Mouse (Mus musculus): ENCODE data around the gene Elane. TPM values are rescaled to one million over a fixed set of nuclear protein-coding genes. Genes with fewer than 3 reads are reported as not detected.

Gene Elane
- total RNA-seq, 2 experiments from 2014 or later, result not detected

DNA sequence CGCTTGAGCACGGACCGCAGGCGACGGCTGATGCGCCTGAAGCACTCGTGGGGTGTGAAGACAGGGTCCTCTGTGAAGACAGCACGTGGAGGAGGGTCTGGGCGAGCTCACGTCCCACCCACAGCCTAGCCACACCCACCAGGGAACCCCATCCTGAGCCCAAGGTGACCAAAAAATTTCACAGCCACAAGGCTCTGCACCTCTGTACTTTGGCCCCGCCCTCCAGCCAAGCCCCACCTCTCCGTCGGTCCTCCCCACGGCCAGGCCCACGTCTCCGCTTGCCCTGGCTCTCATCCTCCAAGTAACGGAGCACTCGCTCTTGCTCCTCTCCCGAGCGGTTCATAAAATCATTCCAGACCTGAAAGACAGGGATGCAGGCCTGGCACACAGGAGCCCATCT lies 26.4 kb downstream of the Elane start:
- no peak for DNase-seq
- intact Hi-C loops (cut with DNase I), result no loop called here

- intact Hi-C loops (cut with DNase I), result no loop called here
- peak; percentile 66 for DNase-seq
Observed at GRCm38 (mm10) chr10:79914131-79914947, 28.3 kb downstream of the Elane start.

DNA sequence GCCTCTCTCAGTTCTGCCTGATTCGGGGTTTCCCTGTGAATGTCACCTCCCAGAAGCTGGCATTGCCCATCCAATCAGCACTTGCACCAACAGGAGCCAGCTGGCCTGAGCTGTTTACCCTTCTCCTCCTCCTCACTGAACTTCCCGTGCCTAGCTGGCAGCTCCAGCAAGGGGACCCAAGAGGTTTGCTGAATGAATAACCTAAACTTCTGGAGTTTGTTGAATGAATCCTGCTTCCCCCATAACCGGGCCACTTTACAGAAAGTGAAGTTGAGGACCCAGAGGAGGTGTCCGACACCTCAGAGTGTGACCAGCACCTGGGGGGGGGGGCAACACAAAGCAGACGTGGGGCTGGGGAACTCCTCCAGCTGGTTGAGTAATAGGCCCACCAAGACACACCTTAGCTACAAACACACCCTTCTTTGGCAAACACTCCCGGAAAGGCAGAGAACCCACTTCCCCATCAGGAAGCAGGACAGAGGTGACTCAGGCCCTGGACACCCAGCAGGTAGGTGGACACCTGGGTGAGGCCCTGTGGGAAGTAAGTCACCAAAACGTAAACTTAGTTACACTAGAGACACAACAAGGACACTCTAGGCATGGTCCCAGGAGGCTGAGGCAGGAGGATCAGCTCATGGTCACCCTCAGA lies 29.0 kb downstream of the Elane start:
- intact Hi-C loops (cut with DNase I), result no loop called here
- DNase-seq, result no peak

GRCm38 (mm10) chr10:79916081-79916480 lies 30.0 kb downstream of the Elane start:
- intact Hi-C loops (cut with DNase I), result no loop called here
- DNase-seq, result no peak

GRCm38 (mm10) chr10:79916808-79917531 lies 30.9 kb downstream of the Elane start, which contains the start of gene Kiss1r:
Gene Kiss1r (plus strand): TSS chr10:79916971.
- DNase-seq, result peak; percentile 81
- intact Hi-C loops (cut with DNase I), result no loop called here

DNA sequence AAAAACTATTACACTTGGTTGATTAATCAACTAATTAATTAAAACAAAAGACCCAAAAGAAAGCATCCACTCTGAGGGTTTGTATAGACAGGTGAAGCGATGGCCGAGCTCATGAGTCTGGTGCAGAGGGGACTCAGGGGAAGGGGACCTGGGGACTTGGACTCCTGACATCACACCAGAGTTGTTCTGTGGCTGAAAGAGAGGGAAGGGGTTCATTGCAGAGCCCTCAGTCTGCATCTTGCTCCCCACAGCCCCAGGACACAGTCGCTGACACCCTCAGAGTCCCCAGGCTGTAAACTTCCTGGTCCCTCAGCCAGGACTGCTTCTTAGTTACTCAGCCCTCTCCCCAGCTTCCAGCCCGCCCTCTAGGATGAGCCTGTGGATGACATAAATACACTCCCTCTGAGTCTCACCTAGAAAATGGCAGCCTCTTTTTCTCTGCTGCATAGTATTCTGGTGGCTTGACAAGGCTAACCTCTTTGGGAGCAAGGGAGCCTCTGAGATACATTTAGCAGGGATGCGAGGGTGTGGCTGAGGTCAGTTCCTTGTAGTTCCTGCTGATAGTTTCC lies 31.6 kb downstream of the Elane start:
- DNase-seq, result no peak
- intact Hi-C loops (cut with DNase I), result no loop called here

DNA sequence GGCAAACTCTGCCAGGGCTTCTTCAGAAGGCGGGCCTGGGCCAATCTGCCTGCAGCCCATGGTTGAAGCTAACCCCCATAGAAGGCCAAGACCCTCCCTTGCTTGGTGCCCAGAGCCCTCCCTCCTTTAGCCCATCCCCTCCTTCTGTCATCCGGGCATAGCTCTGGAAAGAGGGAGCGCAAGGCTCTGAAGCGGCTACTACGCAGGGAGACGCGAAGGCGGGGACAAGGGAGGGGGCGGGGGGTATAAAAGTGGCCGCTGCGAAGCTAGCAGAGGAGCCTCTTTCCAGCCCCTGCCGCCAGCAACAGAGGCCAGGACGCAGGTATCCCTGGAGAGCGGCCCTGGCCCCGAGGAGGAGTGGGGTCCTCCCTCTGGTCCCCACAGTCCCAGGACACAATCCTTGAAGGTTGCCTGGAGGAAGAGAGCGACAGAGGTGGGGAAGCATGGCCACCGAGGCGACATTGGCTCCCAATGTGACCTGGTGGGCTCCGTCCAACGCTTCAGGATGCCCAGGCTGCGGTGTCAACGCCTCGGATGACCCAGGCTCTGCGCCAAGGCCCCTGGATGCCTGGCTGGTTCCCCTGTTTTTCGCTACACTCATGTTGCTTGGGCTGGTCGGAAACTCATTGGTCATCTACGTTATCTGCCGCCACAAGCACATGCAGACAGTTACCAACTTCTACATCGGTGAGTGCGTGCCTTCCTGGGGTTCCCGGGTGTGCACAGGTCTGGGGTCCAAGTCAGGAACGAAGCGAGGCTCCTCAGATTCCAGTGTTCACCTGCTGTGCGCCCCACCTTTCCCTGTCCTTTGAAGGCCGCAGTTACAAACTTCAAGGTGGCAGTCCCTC lies 32.4 kb downstream of the Elane start:
- intact Hi-C loops (cut with DNase I), result no loop called here

DNA sequence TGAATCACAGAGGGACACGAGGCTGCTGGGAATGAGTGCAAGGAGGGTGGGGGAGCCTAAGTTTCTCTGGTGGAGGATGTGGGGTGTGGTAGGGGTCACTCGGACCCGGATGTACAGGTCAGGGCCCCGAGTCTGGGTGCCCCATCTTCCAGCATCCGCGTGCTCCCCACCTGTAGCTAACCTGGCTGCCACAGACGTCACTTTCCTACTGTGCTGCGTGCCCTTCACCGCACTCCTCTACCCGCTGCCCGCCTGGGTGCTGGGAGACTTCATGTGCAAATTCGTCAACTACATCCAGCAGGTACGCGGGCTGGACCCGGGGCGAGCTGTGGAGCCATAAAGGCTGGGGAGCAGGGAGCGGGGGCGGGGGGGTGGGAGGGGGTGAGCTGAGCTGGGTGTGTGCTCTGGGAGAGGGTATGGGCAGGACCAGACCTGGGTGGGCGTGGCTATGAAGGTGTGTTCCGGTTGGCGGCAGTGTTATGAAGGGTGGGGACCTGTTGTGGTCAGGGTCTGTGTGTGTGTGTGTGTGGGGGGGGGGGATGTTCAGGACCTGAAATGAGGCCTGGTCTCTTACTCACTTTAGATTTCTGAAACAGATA lies 33.3 kb downstream of the Elane start:
- intact Hi-C loops (cut with DNase I), result no loop called here
- DNase-seq, result no peak

More for the DNA sequence above, 32.4 kb downstream of the Elane start:
- peak; percentile 43 for DNase-seq

DNA sequence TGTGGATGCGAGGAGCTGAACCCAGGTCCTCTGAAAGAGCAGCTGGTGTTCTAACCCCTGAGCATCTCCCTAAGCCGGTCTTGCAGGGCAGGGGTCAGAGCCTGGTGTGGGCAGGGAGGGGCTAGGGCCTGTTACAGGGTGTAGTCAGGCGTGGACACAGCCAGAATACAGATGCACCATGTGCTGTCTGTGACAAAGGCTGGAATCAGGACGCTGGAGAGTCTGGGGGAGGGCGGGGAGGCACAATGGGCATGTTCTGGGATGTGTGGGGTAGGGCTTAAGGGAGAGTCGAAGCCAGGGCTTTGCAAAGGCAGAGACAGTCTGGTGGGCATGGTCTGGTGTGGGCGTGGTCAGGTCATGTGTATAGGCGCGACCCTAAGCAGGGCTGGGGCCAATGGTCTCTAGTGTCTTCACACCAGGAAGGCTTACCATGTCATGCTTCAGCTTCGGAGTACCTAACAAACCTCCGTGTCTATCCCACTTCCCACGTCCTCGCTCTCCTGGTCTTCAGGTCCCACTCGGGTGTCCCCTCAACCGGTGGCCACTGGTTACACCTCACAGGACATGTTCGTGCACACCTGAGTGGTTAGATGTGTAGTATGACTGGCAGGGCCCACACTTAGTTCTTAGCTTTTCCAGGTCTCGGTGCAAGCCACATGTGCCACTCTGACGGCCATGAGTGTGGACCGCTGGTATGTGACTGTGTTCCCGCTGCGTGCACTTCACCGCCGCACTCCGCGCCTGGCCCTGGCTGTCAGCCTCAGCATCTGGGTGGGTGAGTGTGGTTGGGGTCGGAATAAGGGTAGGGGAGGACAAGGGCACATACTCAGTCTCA lies 34.2 kb downstream of the Elane start:
- no peak for DNase-seq
- intact Hi-C loops (cut with DNase I), result loop anchor here (10.0 kb wide), 1 partner anchor 85 kb away; no protein-coding TSS in a partner anchor

- no peak for DNase-seq
- intact Hi-C loops (cut with DNase I), result loop anchor here (10.0 kb wide), 1 partner anchor 86 kb away; no protein-coding TSS in a partner anchor
Observed at GRCm38 (mm10) chr10:79920958-79921535, 35.0 kb downstream of the Elane start, which contains the start of gene R3hdm4. Gene R3hdm4 (minus strand): TSS chr10:79921208.

- no peak for DNase-seq
- intact Hi-C loops (cut with DNase I), result loop anchor here (10.0 kb wide), 1 partner anchor 87 kb away; no protein-coding TSS in a partner anchor
Observed at GRCm38 (mm10) chr10:79921572-79921971, 35.5 kb downstream of the Elane start.

DNA sequence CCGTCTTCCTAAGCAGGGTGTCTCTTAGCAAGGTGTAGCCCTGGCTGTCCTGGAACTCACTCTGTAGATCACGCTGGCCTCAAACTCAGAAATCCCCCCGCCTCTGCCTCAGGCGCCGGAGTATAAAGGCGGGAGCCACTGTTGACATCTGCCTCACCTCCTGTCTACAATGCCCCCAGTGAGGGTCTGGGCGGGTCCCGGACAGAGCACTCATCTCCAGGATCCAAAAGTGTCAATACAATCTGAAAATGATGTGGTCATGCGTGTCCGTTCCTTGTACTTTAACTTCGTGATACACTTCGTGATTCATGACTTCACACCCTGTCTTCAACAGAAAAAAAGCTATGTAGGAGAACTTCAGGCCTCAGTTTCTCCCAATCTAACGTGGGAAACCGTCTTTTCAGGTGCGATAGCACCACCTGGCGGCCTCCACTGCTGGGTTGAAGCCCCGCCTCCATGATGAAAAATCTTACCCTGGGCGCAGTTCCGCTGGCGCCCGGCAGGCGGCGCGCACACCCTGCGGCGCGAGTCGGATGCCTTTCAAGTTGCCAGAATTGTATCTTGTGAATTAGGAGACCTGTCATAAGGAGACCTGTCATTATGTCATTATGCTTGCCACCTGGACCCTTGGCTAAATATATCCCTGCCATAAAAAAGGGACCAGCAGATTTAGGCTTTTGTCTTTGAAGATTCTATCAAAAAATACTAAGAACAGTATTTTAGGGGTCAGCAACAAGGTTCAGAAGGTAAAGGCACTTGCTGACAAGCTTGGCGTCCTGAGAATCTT lies 39.1 kb downstream of the Elane start:
- peak; percentile 94 for DNase-seq
- intact Hi-C loops (cut with DNase I), result loop anchor here (10.0 kb wide), 1 partner anchor 90 kb away; no protein-coding TSS in a partner anchor

DNA sequence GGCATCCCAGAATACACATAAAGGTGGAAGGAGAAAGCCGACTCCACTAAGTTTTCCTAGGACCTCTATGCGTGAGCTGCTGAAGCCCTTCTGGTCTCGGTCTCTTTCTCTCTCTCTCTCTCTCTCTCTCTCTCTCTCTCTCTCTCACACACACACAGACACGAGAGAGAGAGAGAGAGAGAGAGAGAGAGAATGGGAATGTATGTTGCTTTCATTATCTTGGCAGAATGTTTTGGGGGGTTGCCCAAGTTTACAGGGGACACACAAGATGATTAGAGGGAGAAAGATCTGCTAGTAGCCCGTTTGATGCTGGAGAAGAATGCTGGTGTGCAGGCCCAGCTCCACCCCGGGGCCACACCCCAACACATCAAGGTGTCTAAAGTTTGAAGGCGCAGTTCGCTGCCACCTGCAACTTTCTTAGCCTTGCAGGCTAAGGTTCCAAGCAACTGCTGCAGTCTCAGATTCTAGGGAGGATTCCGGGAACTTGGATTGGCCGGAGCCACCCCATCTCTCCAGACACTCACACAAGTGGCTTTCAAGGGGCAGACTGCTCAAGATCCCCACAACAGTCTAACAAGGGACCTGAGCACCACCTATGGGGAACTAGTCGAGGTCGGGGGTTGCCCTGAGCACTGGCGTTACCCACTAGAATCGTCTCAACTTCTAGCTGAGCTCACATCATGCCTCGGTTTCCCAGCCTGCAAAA lies 39.9 kb downstream of the Elane start:
- intact Hi-C loops (cut with DNase I), result loop anchor here (10.0 kb wide), 1 partner anchor 91 kb away; no protein-coding TSS in a partner anchor
- DNase-seq, result no peak

- DNase-seq, result peak; percentile 85
- intact Hi-C loops (cut with DNase I), result loop anchor here (10.0 kb wide), 1 partner anchor 92 kb away; no protein-coding TSS in a partner anchor
Observed at GRCm38 (mm10) chr10:79926491-79927323, 40.7 kb downstream of the Elane start, which contains the start of gene Arid3a. Gene Arid3a (plus strand): TSS chr10:79927043.

- peak; percentile 51 for DNase-seq
- intact Hi-C loops (cut with DNase I), result loop anchor here (10.0 kb wide), 1 partner anchor 93 kb away; no protein-coding TSS in a partner anchor
Observed at GRCm38 (mm10) chr10:79927324-79928029, 41.4 kb downstream of the Elane start.

All from left cerebral cortex, postnatal 4 days (tissue).